Mouse (Mus musculus): ENCODE data around the gene Rabggta. TPM values are rescaled to one million over a fixed set of nuclear protein-coding genes. Genes with fewer than 3 reads are reported as not detected.

The Rabggta gene
- polyA plus RNA-seq, 1 experiment from 2014 or later, result 26.2 TPM

DNA sequence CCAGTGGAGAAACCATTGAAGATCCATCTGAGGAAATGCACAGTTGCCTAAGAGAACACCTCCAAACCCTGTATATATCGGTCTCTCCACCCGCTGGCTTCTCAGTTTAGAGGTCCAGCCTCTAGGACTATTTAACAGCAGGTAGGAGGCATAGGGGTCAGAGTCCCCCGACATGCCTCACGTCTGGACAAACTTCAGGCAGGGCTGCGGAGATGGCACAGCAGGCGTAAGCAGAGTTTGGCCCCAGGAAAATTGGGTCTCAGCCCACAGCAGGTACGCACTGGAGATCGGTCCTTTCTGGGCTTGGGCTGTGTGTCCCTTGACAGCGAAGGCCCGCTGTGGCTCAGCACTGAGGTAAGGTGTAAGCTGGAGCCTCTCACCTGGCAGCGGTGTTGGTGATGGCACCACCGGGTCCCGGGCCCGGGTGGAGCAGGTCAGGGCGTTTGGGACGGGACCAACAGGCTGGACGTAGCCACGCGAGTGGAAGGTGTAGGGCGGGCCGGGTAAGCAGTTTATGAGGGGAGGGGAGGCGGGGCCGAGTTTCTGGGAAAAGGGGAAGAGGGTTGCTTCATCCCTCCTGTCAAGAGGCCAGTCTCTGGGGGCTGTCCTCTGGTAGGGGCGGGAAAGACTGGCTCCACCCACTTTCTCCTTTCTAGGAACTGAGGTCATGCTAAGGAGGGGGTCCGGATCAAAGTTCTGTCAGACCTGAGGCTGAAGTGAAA, 8.9 kb downstream of the Rabggta start:
- H3K4me1 ChIP-seq, result peaks cover 12% of the 10 kb centered on the region
- no peak for ATAC-seq (ENCODE audit: low FRiP score, low read depth)
- H3K4me3 ChIP-seq, result peak overlapping the region; percentile 31
- H3K4me2 ChIP-seq (replicated peaks), result peak overlapping the region; percentile 58
- 12% methylated on average over 25 of the region's 25 CpGs for WGBS
- H3K27ac ChIP-seq, result no peak overlapping the region
- H3K9me3 ChIP-seq, result no peaks in the 10 kb centered on the region
- H3K36me3 ChIP-seq, result peaks cover 22% of the 10 kb centered on the region
- H3K9ac ChIP-seq, result peak overlapping the region; percentile 32
- H3K27me3 ChIP-seq, result peaks cover 30% of the 10 kb centered on the region

DNA sequence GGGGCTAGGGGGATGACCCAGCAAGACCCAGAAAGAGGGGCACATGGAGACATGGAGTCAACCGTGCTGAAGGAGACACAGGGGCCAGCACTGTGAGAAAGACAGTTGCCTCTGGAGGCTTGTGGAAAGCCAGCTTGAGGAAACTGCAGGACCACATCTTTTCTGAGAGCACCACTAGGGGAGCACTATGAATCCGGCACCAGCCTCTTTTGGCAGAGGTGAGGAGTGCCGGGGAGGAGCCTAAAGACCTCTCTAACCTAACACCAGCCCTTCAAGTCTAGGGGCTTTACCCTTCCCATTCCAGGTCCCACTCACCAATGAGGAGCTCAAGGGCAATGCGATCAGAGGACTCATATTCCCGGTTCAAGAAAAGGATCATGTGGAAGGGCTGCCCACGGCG, 10.3 kb downstream of the Rabggta start:
- Histone ChIP-seq H3K27me3 (peaks cover 30% of the 10 kb centered on the region), H3K4me1 (peaks cover 12% of the 10 kb centered on the region), H3K27ac (no peak overlapping the region), H3K36me3 (peaks cover 10% of the 10 kb centered on the region), H3K4me2 (replicated peaks) (0 out of 2 replicates have a peak overlapping the region, but pooled peaks have one; percentile 28), H3K4me3 (no peak overlapping the region), H3K9me3 (no peaks in the 10 kb centered on the region), H3K9ac (no peak overlapping the region)
- no peak for ATAC-seq (ENCODE audit: low FRiP score, low read depth)
- 79% methylated on average over 7 of the region's 7 CpGs for WGBS

DNA sequence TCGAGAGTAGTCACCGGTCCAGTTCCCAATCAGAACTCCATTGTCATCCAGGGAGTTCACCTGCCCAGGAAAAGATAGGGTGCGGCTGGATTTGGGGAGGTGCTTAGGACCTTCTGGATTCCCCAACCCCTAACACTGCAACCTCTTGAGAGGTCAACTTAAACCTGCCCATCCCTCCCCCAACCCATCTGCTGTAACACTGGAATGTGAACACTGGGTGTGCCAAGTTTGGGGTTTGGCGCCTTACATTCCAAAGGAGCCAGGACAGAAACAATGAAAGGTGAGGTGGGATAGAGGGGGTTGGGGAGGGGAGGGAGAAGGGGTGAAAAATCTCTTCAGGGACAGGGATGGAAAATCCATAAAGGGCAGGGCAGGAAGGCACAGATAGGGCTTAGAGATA, 12.6 kb downstream of the Rabggta start:
- peaks cover 12% of the 10 kb centered on the region for H3K4me1 ChIP-seq
- ATAC-seq (ENCODE audit: low FRiP score, low read depth), result no peak
- no peak overlapping the region for H3K4me3 ChIP-seq
- H3K27ac ChIP-seq, result no peak overlapping the region
- no peaks in the 10 kb centered on the region for H3K9me3 ChIP-seq
- no peaks in the 10 kb centered on the region for H3K36me3 ChIP-seq
- 75% methylated on average over 4 of the region's 4 CpGs for WGBS
- no peak overlapping the region for H3K4me2 ChIP-seq (replicated peaks)
- H3K27me3 ChIP-seq, result peaks cover 30% of the 10 kb centered on the region
- H3K9ac ChIP-seq, result no peak overlapping the region

DNA sequence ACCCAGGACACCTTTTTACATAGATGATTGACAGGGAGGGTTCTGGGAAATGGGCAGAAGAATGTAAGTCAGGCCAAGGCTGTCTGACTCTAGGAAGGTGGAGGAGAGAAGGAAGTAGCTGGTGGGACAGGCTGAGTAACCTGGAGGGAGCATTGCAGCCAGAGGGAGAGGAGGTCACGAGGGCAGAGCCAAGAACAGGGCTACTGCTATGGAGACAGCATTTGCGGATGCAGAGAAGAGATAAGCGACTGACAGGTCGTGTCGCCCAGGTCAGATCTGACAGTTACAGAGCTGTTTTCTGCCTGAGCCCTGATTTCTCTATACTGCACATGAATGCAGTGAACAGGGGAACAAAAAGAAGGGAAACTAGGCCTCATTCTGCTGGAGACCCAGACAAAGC, 14.7 kb downstream of the Rabggta start:
- no peak overlapping the region for H3K4me2 ChIP-seq (replicated peaks)
- no peaks in the 10 kb centered on the region for H3K9me3 ChIP-seq
- H3K9ac ChIP-seq, result no peak overlapping the region
- WGBS, result 84% methylated on average over 5 of the region's 5 CpGs
- H3K27me3 ChIP-seq, result peaks cover 10% of the 10 kb centered on the region
- ATAC-seq (ENCODE audit: low FRiP score, low read depth), result no peak
- no peaks in the 10 kb centered on the region for H3K36me3 ChIP-seq
- H3K4me3 ChIP-seq, result no peak overlapping the region
- 0 out of 2 replicates have a peak, but pooled peaks cover 5% of the 10 kb centered on the region for H3K4me1 ChIP-seq
- H3K27ac ChIP-seq, result no peak overlapping the region

DNA sequence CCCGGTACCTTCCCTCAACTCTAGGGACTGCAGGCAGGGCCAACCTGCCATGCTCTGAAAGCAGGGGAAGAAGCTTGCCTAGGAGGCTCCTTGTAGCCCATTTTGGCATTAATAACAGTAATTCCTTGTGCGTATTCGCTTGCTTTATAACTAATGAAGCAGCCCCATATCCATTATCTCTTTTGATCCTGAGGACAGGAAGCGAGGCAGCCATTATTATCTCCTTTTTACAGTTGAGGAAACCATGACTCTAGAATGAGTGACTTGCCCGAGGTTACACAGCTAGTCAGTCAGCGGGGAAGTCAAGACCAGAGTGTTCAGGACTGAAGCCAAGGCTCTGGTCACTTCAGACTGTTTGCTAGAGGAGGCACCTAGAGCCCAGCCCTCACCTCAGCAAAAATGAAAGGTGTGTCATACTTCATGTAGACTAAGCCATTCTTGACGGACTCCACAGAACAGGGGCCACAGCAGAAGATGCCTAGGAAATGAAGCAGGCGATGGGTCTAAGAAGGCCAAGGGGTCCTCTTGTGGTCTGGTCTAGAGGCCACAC, 15.9 kb downstream of the Rabggta start:
- no peaks in the 10 kb centered on the region for H3K27me3 ChIP-seq
- H3K4me2 ChIP-seq (replicated peaks), result no peak overlapping the region
- WGBS, result 85% methylated on average over 8 of the region's 8 CpGs
- H3K27ac ChIP-seq, result no peak overlapping the region
- no peak for ATAC-seq (ENCODE audit: low FRiP score, low read depth)
- no peaks in the 10 kb centered on the region for H3K36me3 ChIP-seq
- H3K4me1 ChIP-seq, result 0 out of 2 replicates have a peak, but pooled peaks cover 5% of the 10 kb centered on the region
- H3K9me3 ChIP-seq, result no peaks in the 10 kb centered on the region
- H3K4me3 ChIP-seq, result no peak overlapping the region
- H3K9ac ChIP-seq, result no peak overlapping the region

DNA sequence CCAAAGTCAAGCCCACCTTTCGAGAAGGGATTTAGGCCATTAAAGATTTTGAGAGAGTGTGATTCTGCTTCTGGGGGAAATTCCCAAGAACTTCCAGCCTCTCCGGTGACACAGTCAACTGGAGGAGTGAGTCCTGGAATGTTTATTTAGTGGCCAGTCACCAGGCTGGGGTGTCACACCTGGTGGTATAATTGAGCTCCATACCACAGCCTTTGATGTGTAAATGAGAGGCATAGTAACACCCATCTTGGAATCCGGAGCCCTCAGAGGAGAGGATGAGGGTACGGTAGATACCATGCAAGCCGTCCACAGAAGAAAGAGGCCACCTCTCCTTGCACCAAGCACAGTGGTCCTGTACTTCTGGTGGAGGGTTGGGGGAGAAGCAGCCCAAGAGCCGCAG, 19.3 kb downstream of the Rabggta start:
- Histone ChIP-seq H3K9ac (no peak overlapping the region), H3K27ac (no peak overlapping the region), H3K27me3 (no peaks in the 10 kb centered on the region), H3K4me2 (replicated peaks) (no peak overlapping the region), H3K36me3 (no peaks in the 10 kb centered on the region), H3K9me3 (no peaks in the 10 kb centered on the region), H3K4me3 (no peak overlapping the region), H3K4me1 (0 out of 2 replicates have a peak, but pooled peaks cover 5% of the 10 kb centered on the region)
- no peak for ATAC-seq (ENCODE audit: low FRiP score, low read depth)
- 44% methylated on average over 6 of the region's 6 CpGs for WGBS

DNA sequence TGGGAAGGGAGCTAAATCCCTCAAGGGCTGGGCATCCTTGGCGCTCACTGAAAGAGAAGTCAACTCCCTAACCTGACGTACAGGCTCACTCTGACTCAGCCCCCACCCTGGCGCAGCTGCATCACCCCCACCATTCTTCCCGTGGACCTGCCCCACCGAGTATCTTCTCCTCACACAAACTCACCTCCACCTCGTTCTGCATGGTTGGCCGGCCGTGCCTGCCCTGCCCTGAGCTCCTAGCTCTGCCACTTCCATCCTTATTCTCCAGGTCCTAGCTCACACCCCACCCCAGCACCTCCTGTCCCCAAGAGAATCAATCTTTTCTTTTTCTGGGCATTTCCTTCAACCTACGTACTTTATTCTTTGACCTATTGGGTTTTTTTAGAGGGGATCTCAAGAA, 20.9 kb downstream of the Rabggta start:
- Histone ChIP-seq H3K36me3 (no peaks in the 10 kb centered on the region), H3K9ac (no peak overlapping the region), H3K9me3 (no peaks in the 10 kb centered on the region), H3K27me3 (no peaks in the 10 kb centered on the region), H3K4me2 (replicated peaks) (no peak overlapping the region), H3K4me3 (no peak overlapping the region), H3K27ac (no peak overlapping the region), H3K4me1 (0 out of 2 replicates have a peak, but pooled peaks cover 5% of the 10 kb centered on the region)
- WGBS, result 64% methylated on average over 9 of the region's 9 CpGs
- ATAC-seq (ENCODE audit: low FRiP score, low read depth), result no peak

DNA sequence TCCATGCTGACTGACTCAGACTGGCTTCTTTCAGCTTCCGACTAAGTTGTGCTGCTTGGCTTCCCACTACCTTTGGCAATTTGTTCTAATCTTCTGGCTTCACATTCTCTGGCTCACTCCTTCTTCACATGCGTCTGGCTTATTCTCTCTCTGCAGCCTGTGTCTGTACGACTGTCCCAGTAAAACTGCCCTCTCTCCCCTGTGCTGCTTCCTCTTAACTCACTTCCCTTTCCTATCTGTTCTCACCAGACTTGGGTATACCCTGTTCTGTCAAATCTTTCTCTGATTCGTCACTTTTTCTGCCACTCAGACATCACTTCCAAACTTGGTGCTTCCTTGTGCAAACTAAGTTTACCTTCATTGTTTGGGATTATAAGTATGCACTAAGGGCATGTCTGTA, 24.8 kb downstream of the Rabggta start:
- H3K36me3 ChIP-seq, result no peaks in the 10 kb centered on the region
- no peak overlapping the region for H3K9ac ChIP-seq
- WGBS, result 87% methylated on average over 4 of the region's 4 CpGs
- no peak overlapping the region for H3K4me2 ChIP-seq (replicated peaks)
- no peak for ATAC-seq (ENCODE audit: low FRiP score, low read depth)
- no peak overlapping the region for H3K4me3 ChIP-seq
- no peak overlapping the region for H3K27ac ChIP-seq
- H3K9me3 ChIP-seq, result no peaks in the 10 kb centered on the region
- H3K4me1 ChIP-seq, result no peaks in the 10 kb centered on the region
- H3K27me3 ChIP-seq, result no peaks in the 10 kb centered on the region

DNA sequence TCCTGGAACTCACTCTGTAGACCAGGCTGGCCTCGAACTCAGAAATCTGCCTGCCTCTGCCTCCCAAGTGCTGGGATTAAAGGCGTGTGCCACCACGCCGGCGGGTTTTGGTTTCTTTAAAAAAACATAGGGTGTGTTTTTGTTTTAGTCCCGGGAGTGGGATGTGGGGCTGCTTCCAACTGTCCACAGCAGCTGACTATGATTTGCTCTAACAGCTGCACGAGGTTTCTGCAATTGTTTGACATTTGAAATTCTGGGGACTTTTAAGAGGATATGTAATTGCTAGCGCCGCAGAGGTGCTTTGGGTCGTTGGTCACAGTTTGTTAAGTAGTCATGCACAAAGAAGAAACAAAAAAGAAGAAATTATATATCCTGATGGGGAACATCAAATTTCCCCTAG, 32.6 kb downstream of the Rabggta start:
- no peaks in the 10 kb centered on the region for H3K4me1 ChIP-seq
- no peak overlapping the region for H3K27ac ChIP-seq
- no peak overlapping the region for H3K9ac ChIP-seq
- H3K9me3 ChIP-seq, result no peaks in the 10 kb centered on the region
- H3K27me3 ChIP-seq, result no peaks in the 10 kb centered on the region
- no peaks in the 10 kb centered on the region for H3K36me3 ChIP-seq
- no peak for ATAC-seq (ENCODE audit: low FRiP score, low read depth)
- no peak overlapping the region for H3K4me3 ChIP-seq
- no peak overlapping the region for H3K4me2 ChIP-seq (replicated peaks)
- WGBS, result 75% methylated on average over 10 of the region's 10 CpGs

DNA sequence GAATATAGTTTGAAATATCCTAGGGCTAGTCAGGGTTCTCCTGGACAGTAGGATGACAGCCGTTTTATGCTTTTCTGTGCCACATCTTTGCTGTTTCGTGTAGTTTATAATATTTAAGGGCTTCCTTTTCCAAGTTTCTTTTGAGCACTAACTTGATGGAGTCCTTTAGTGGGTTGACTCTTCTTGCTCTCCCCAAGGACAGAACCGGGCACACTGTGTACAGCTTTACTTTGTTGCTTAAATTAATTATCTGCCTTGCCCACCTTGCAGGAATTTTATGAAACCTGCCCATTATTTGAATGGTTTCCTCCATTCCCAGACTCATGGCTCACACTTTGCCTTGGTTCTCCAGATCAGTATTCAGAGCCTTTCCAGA, 40.0 kb downstream of the Rabggta start:
- Histone ChIP-seq H3K27me3 (no peaks in the 10 kb centered on the region), H3K36me3 (peaks cover 34% of the 10 kb centered on the region), H3K9me3 (no peaks in the 10 kb centered on the region), H3K27ac (peak overlapping the region; percentile 82; the same call in 1 of the 2 replicates), H3K9ac (peak overlapping the region; percentile 53), H3K4me3 (peak overlapping the region; percentile 78), H3K4me2 (replicated peaks) (peak overlapping the region; percentile 81), H3K4me1 (peaks cover 10% of the 10 kb centered on the region)
- 8% methylated on average over 3 of the region's 3 CpGs for WGBS
- ATAC-seq (ENCODE audit: low FRiP score, low read depth), result peak; percentile 32

DNA sequence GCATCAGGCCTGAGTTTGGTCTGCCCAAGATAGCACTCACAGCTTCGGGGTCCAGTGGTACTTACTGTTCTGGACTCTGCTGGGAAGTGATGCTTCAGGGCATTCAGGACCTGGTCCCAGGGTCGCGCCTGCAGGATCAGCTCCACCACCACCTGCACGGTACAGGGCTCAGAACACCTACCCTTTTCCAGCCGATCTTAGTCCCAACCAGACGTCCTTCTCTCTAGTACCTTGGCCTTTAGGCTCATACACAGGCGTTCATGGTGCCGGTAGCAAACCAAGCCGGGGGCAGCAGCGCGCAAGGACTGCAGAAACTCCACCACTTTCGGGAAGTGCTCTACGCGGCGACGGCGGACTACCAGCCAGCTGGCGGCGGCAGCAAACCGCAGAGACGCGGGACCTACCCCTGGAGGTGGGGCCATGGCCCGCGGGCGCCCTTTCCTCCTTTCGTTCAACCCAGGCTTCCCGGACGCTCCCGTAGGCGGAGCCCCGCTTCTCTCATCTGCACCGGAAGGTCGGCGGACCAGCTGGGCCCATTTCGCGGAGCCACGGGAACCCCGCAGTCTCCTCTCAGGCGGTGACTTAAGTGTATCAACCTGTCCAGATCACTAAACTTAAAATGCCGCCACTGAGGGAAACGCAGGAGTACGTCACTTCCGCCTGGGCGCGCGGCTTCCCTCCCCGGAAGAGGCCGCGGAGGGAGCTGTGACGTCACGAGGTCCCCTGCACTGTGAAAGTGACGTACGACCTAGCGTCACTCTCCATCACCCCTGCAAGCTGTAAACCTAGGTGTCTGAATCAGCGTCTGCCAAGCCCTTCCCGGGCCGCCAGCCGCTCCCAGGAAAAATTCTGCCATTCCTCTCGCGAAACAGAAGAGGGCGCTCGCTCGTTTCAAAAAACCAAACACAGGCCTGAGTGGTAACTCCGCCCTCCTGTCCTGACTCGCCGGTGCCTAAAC, 40.6 kb downstream of the Rabggta start, which contains the start of gene Tinf2:
TSS of gene Tinf2 (minus strand) at position 661 of the 958 bp plus-strand sequence.
- H3K9me3 ChIP-seq, result no peaks in the 10 kb centered on the region
- H3K4me3 ChIP-seq, result peak within 1 kb of the TSS; percentile 78
- peak within 1 kb of the TSS; percentile 81 for H3K4me2 ChIP-seq (replicated peaks)
- peaks cover 10% of the 10 kb centered on the region for H3K4me1 ChIP-seq
- peak within 1 kb of the TSS; percentile 82 for H3K27ac ChIP-seq
- H3K9ac ChIP-seq, result peak within 1 kb of the TSS; percentile 83
- under 1% methylated on average over 66 of the region's 66 CpGs for WGBS
- no peaks in the 10 kb centered on the region for H3K27me3 ChIP-seq
- peaks cover 41% of the 10 kb centered on the region for H3K36me3 ChIP-seq
- peak; percentile 97 for ATAC-seq (ENCODE audit: low FRiP score, low read depth)

DNA sequence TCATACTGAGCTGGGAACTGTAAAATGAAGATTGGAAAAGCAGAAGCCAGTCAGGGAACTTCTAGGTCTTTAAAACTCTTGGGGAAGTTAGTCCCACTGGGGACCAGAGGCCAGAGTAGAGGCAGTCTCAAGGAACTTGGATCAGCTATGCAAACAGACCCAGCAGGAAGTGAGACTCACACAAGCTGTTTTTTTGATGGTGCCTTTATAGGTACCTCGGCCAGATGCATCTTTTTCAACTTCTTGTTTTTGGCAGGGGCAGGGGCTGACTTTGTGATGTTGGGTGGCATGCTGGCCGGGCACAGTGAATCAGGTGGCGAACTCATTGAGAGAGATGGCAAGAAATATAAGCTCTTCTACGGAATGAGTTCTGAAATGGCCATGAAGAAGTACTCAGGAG, 44.4 kb downstream of the Rabggta start:
- peaks cover 56% of the 10 kb centered on the region for H3K36me3 ChIP-seq
- H3K9ac ChIP-seq, result no peak overlapping the region
- no peak for ATAC-seq (ENCODE audit: low FRiP score, low read depth)
- H3K27ac ChIP-seq, result no peak overlapping the region
- peaks cover 14% of the 10 kb centered on the region for H3K4me1 ChIP-seq
- H3K9me3 ChIP-seq, result no peaks in the 10 kb centered on the region
- no peaks in the 10 kb centered on the region for H3K27me3 ChIP-seq
- H3K4me3 ChIP-seq, result no peak overlapping the region
- WGBS, result 89% methylated on average over 4 of the region's 4 CpGs
- no peak overlapping the region for H3K4me2 ChIP-seq (replicated peaks)
